Mouse (Mus musculus) cortical plate, adult 2 months (tissue): ENCODE measurements at regions not wholly inside any gene's neighbourhood (a gene's known extent, or its start where the extent isn't known, plus 50 kb on each side); places are given as distances from the start of the nearest gene placed in this dataset.

Source experiments
- CTCF ChIP-seq: fragments of 200-500 bp; IDR thresholded peaks from 2 replicates; pipeline ENCODE4 v1.5.1; 2011; ENCODE audit warnings: mild to moderate bottlenecking, control low read depth, low read length; ENCODE audit not compliant: insufficient read depth; ENCODE audit errors: extremely low read depth
- POLR2A ChIP-seq: fragments of 200-500 bp; IDR thresholded peaks from 2 replicates; pipeline ENCODE4 v1.6.1; 2011; ENCODE audit warnings: mild to moderate bottlenecking, low read length, control low read depth; ENCODE audit not compliant: insufficient read depth; ENCODE audit errors: extremely low read depth

- TF ChIP-seq POLR2A = no peak
- TF ChIP-seq CTCF = no peak
Measured at GRCm38 (mm10) chr2:51234427-51234826, 85.5 kb upstream of the Rnd3 start.
